Mouse (Mus musculus): ENCODE data around the gene Diaph3. TPM values are rescaled to one million over a fixed set of nuclear protein-coding genes. Genes with fewer than 3 reads are reported as not detected.

The Diaph3 gene
- total and polyA plus RNA-seq, 3 experiments = 16.2 to 36.9 (median 17.5) TPM

GRCm38 (mm10) chr14:86788880-86789641 lies 352.0 kb downstream of the Diaph3 start:
- H3K79me2 ChIP-seq (replicated peaks; ENCODE audit: control insufficient read depth, extremely low read depth, insufficient read depth, poor library complexity, severe bottlenecking) = no peaks in the 10 kb centered on the region
- no peak for TF ChIP-seq ZC3H11A (IDR thresholded peaks at IDR 0.05; ENCODE audit: low read depth, low read length)
- no peak for TF ChIP-seq MAZ (IDR thresholded peaks at IDR 0.05; ENCODE audit: low read depth, low read length)
- TF ChIP-seq HCFC1 (IDR thresholded peaks at IDR 0.05; ENCODE audit: low read depth, low read length) = no peak
- TF ChIP-seq USF2 (conservative IDR thresholded peaks at IDR 0.05; ENCODE audit: low read depth, low read length) = no peak
- TF ChIP-seq MXI1 (IDR thresholded peaks at IDR 0.05; ENCODE audit: low read depth, low read length) = no peak
- no peak for TF ChIP-seq KAT2A (IDR thresholded peaks at IDR 0.05; ENCODE audit: insufficient replicate concordance, low read length)
- TF ChIP-seq JUN (IDR thresholded peaks at IDR 0.05; ENCODE audit: insufficient read depth, low read depth, low read length) = no peak
- no peak for TF ChIP-seq CTCF (conservative IDR thresholded peaks at IDR 0.05 in 1 of 2, IDR thresholded peaks at IDR 0.05 in 1 of 2; ENCODE audit: low read depth in 2 of 2, low read length in 2 of 2)
- no peak for TF ChIP-seq CHD1 (IDR thresholded peaks at IDR 0.05; ENCODE audit: low read depth, low read length)
- no peak for TF ChIP-seq POLR2AphosphoS2 (IDR thresholded peaks at IDR 0.05; ENCODE audit: low read depth, low read length)
- no peak for TF ChIP-seq POLR2A (IDR thresholded peaks at IDR 0.05; ENCODE audit: low read depth, low read length)
- no peak for TF ChIP-seq ETS1 (conservative IDR thresholded peaks at IDR 0.05; ENCODE audit: low read depth, low read length)
- no peak overlapping the region for H3K27ac ChIP-seq (ENCODE audit: insufficient read depth, low read depth)
- dilution Hi-C loops (cut with MboI; ENCODE audit: extremely low pct_ligation_motif_present, extremely low pct_unique_long_range_greater_than_20kb, low sequenced_read_pairs) (no loop called here), in situ Hi-C loops (cut with MboI; ENCODE audit: low pct_ligation_motif_present, low pct_unique_long_range_greater_than_20kb, low sequenced_read_pairs) (loop anchor here (10.0 kb wide), 1 partner anchor 104 kb away; no protein-coding TSS in a partner anchor)
- no peak for DNase-seq (ENCODE audit: extremely low read depth)
- peaks cover 0 to 3% of the 10 kb centered on the region in 2 experiments; a peak in 1 of 4 replicates for H3K4me1 ChIP-seq (ENCODE audit: control insufficient read depth in 1 of 2, insufficient read depth in 2 of 2)
- H3K9me3 ChIP-seq (replicated peaks; ENCODE audit: low read length) = no peaks in the 10 kb centered on the region
- no peaks in the 10 kb centered on the region for H3K27me3 ChIP-seq (replicated peaks)
- H3K9ac ChIP-seq (ENCODE audit: insufficient read depth, low read depth) = no peak overlapping the region
- no peak overlapping the region for H3K4me3 ChIP-seq (replicated peaks in 1 of 3; ENCODE audit: low read depth in 2 of 3, low read length in 2 of 3, poor library complexity in 1 of 3)
- H3K36me3 ChIP-seq (replicated peaks in 1 of 2; ENCODE audit: control insufficient read depth in 1 of 2, insufficient read depth in 1 of 2, low read length in 1 of 2) = peaks cover 0 to 2% of the 10 kb centered on the region in 2 experiments
- no peak overlapping the region for H3K4me2 ChIP-seq (ENCODE audit: insufficient read depth, low read depth, poor library complexity, severe bottlenecking)

- no peaks in the 10 kb centered on the region for H3K79me2 ChIP-seq (replicated peaks; ENCODE audit: control insufficient read depth, extremely low read depth, insufficient read depth, poor library complexity, severe bottlenecking)
- no peak for DNase-seq (ENCODE audit: extremely low read depth)
- H3K9me3 ChIP-seq (replicated peaks; ENCODE audit: low read length) = no peaks in the 10 kb centered on the region
- H3K4me1 ChIP-seq (ENCODE audit: control insufficient read depth in 1 of 2, insufficient read depth in 2 of 2) = peaks cover 0 to 3% of the 10 kb centered on the region in 2 experiments; a peak in 1 of 4 replicates
- H3K4me2 ChIP-seq (ENCODE audit: insufficient read depth, low read depth, poor library complexity, severe bottlenecking) = no peak overlapping the region
- dilution Hi-C loops (cut with MboI; ENCODE audit: extremely low pct_ligation_motif_present, extremely low pct_unique_long_range_greater_than_20kb, low sequenced_read_pairs) (no loop called here), in situ Hi-C loops (cut with MboI; ENCODE audit: low pct_ligation_motif_present, low pct_unique_long_range_greater_than_20kb, low sequenced_read_pairs) (loop anchor here (10.0 kb wide), 1 partner anchor 102 kb away; no protein-coding TSS in a partner anchor)
- H3K27me3 ChIP-seq (replicated peaks) = no peaks in the 10 kb centered on the region
- no peak overlapping the region for H3K27ac ChIP-seq (ENCODE audit: insufficient read depth, low read depth)
- peaks cover 0 to 2% of the 10 kb centered on the region in 2 experiments for H3K36me3 ChIP-seq (replicated peaks in 1 of 2; ENCODE audit: control insufficient read depth in 1 of 2, insufficient read depth in 1 of 2, low read length in 1 of 2)
- no peak overlapping the region for H3K9ac ChIP-seq (ENCODE audit: insufficient read depth, low read depth)
- no peak for TF ChIP-seq USF2 (conservative IDR thresholded peaks at IDR 0.05; ENCODE audit: low read depth, low read length)
- TF ChIP-seq NRF1 (IDR thresholded peaks at IDR 0.05; ENCODE audit: low read depth, low read length) = no peak
- no peak for TF ChIP-seq ZMIZ1 (IDR thresholded peaks at IDR 0.05; ENCODE audit: low read depth, low read length)
- TF ChIP-seq PAX5 (IDR thresholded peaks at IDR 0.05; ENCODE audit: low read length) = no peak
- TF ChIP-seq ETS1 (conservative IDR thresholded peaks at IDR 0.05; ENCODE audit: low read depth, low read length) = no peak
- TF ChIP-seq JUND (conservative IDR thresholded peaks at IDR 0.05; ENCODE audit: low read depth, low read length) = no peak
- TF ChIP-seq EP300 (IDR thresholded peaks at IDR 0.05; ENCODE audit: low read length) = no peak
- no peak for TF ChIP-seq MAFK (IDR thresholded peaks at IDR 0.05; ENCODE audit: insufficient replicate concordance, low read length)
- TF ChIP-seq ELF1 (IDR thresholded peaks at IDR 0.05; ENCODE audit: low read depth, low read length) = no peak
- H3K4me3 ChIP-seq (replicated peaks in 1 of 3; ENCODE audit: low read depth in 2 of 3, low read length in 2 of 3, poor library complexity in 1 of 3) = no peak overlapping the region
These were observed 354.2 kb downstream of the Diaph3 start for GRCm38 (mm10) chr14:86786866-86787265.
